Comparison of ENCODE assay signal across 18 mouse cellular contexts in genomic region chr5:28170892-28171291, GRCm38 (mm10). TPM values are rescaled to one million over a fixed set of nuclear protein-coding genes. Genes with fewer than 3 reads are reported as not detected.
DNase-seq lines count a peak whose midpoint lies in the region; ATAC-seq and TF ChIP-seq lines count a peak whose summit lies in the region.
"Had no signal": no experiment of that assay in that cellular context is flagged by ENCODE, and none has a peak within 500 bp of the region (broad histone marks: within the 10 kb centered on the region; RNA-seq: fewer than 3 reads in every experiment).

No protein-coding gene starts in this region.

- no peak overlapping the region for H3K9ac ChIP-seq in lung, embryonic 14.5 days
- no peak overlapping the region for H3K9ac ChIP-seq in forebrain, embryonic 13.5 days
- H3K9ac ChIP-seq: limb, embryonic 12.5 days had no signal

- ATAC-seq in lung, embryonic 14.5 days (ENCODE audit: insufficient read depth): no peak
- no peak for ATAC-seq in forebrain, embryonic 13.5 days
- ATAC-seq: CD4-positive, CD25-positive, alpha-beta regulatory T cell, adult 4 months; Patski had no signal

- H3K36me3 ChIP-seq in lung, embryonic 14.5 days (ENCODE audit: insufficient read depth): no peaks in the 10 kb centered on the region
- H3K36me3 ChIP-seq in limb, embryonic 10.5 days: no peaks in the 10 kb centered on the region
- no peaks in the 10 kb centered on the region for H3K36me3 ChIP-seq in forebrain, embryonic 13.5 days (ENCODE audit: poor library complexity, severe bottlenecking)
- H3K36me3 ChIP-seq: limb, embryonic 12.5 days had no signal

- no peaks in the 10 kb centered on the region for H3K9me3 ChIP-seq in lung, embryonic 14.5 days (ENCODE audit: low read depth, low read length)
- no peaks in the 10 kb centered on the region for H3K9me3 ChIP-seq in limb, embryonic 10.5 days (replicated peaks)
- no peaks in the 10 kb centered on the region for H3K9me3 ChIP-seq in forebrain, embryonic 13.5 days (replicated peaks)
- H3K9me3 ChIP-seq: limb, embryonic 12.5 days; megakaryocyte, embryonic 14.5 days had no signal

- peaks cover 94% of the 10 kb centered on the region for H3K27me3 ChIP-seq in lung, embryonic 14.5 days (ENCODE audit: insufficient read depth, low read length)
- H3K27me3 ChIP-seq in limb, embryonic 10.5 days (ENCODE audit: low read depth, poor library complexity, severe bottlenecking): peaks cover 98% of the 10 kb centered on the region
- H3K27me3 ChIP-seq in forebrain, embryonic 13.5 days: peaks cover 95% of the 10 kb centered on the region

- H3K27ac ChIP-seq in lung, embryonic 14.5 days (ENCODE audit: low read depth): no peak overlapping the region
- H3K27ac ChIP-seq in limb, embryonic 10.5 days: no peak overlapping the region
- H3K27ac ChIP-seq in forebrain, embryonic 13.5 days: no peak overlapping the region
- H3K27ac ChIP-seq: gastrocnemius, adult 2 months; layer of hippocampus, adult 2 months; limb, embryonic 12.5 days had no signal

- no peak overlapping the region for H3K4me3 ChIP-seq in lung, embryonic 14.5 days (ENCODE audit: low read depth, low read length)
- no peak overlapping the region for H3K4me3 ChIP-seq in limb, embryonic 10.5 days
- H3K4me3 ChIP-seq in forebrain, embryonic 13.5 days: no peak overlapping the region; the same call in 1 of the 2 replicates
- H3K4me3 ChIP-seq: gastrocnemius, adult 2 months; layer of hippocampus, adult 2 months; limb, embryonic 12.5 days; megakaryocyte, embryonic 14.5 days had no signal

- H3K4me2 ChIP-seq in lung, embryonic 14.5 days: no peak overlapping the region
- H3K4me2 ChIP-seq in forebrain, embryonic 13.5 days: no peak overlapping the region
- H3K4me2 ChIP-seq: heart, embryonic 11.5 days; limb, embryonic 12.5 days had no signal

- WGBS in lung, embryonic 14.5 days: 1% methylated on average over 19 of the region's 19 CpGs
- under 1% methylated on average over 19 of the region's 19 CpGs for WGBS in limb, embryonic 10.5 days
- WGBS in forebrain, embryonic 13.5 days: 0% methylated on average over 19 of the region's 19 CpGs

- no peak for TF ChIP-seq CTCF in lung, embryonic 14.5 days (IDR thresholded peaks at IDR 0.05; ENCODE audit: low read depth)

- H3K4me1 ChIP-seq in lung, embryonic 14.5 days (ENCODE audit: insufficient read depth): no peaks in the 10 kb centered on the region
- H3K4me1 ChIP-seq in limb, embryonic 10.5 days: peaks cover 29% of the 10 kb centered on the region
- H3K4me1 ChIP-seq in forebrain, embryonic 13.5 days: peaks cover 20% of the 10 kb centered on the region

- DNase-seq in lung, embryonic 14.5 days: peak; percentile 31
- no peak for DNase-seq in lung, adult 18-20 months
- DNase-seq in embryo, embryonic 10.5 days (ENCODE audit: low spot score): peak; percentile 69
- DNase-seq in limb, embryonic 10.5 days (ENCODE audit: low spot score): peak; percentile 71
- DNase-seq in retina, postnatal 1 day: peak; percentile 37
- no peak for DNase-seq in kidney, postnatal 36 days
- no peak for DNase-seq in urinary bladder, postnatal 10 days (ENCODE audit: low spot score)
- DNase-seq: adrenal gland, postnatal 10 days; gastrocnemius, adult 2 months; lung, adult 2 months had no signal

RNA-seq across cellular contexts. Expression of gene En2, which starts 5.4 kb away (rescaled TPM):
- not detected in 2 replicates for polyA plus RNA-seq in lung, embryonic 14.5 days (2014; fragmentation: Nextera tagmentation; extraction: Ambion mirVana)
- not detected in 2 replicates for polyA plus RNA-seq in limb, embryonic 10.5 days (2016; fragmentation: Nextera tagmentation; extraction: Ambion mirVana)
- polyA plus RNA-seq in forebrain, embryonic 13.5 days (2015; fragmentation: Nextera tagmentation; extraction: Ambion mirVana): 0.04 TPM in 1 of 2 replicates, not detected in the other
- polyA plus RNA-seq: CD4-positive, CD25-positive, alpha-beta regulatory T cell, adult 4 months; heart, embryonic 11.5 days; limb, embryonic 12.5 days; lung, adult 2 months; urinary bladder, adult 2 months had no signal

Comparison
In these comparisons a context has a peak if more than half of its experiments do, and no peak if none do; other contexts are left out.
1. DNase-seq: peak in lung, embryonic 14.5 days (single experiment), embryo, embryonic 10.5 days (single experiment), limb, embryonic 10.5 days (single experiment) and retina, postnatal 1 day (single experiment); none in lung, adult 18-20 months (0 of 2), kidney, postnatal 36 days (0 of 2) and urinary bladder, postnatal 10 days (single experiment).